Mouse (Mus musculus) embryonic stem cell, embryonic (primary cell): ENCODE measurements at regions not wholly inside any gene's neighbourhood (a gene's known extent, or its start where the extent isn't known, plus 50 kb on each side); places are given as distances from the start of the nearest gene placed in this dataset.

ENCODE experiments used
- CTCF ChIA-PET, 4 experiments: fragments of 300-600 bp in 2 of 4; fragments of 350-600 bp in 2 of 4; sonication (Branson Sonifier 250); formaldehyde crosslinking; loops; one replicate each; lab custom pipeline; 2022; ENCODE audit warnings: inconsistent platforms in 2 of 4; lab: Charles Lee
- POLR2A ChIA-PET, 4 experiments: fragments of 300-600 bp in 2 of 4; fragments of 350-600 bp in 2 of 4; sonication (Branson Sonifier 250); formaldehyde crosslinking; loops; one replicate each; lab custom pipeline; 2022; ENCODE audit warnings: antibody characterized with exemption in 4 of 4, inconsistent platforms in 1 of 4; lab: Charles Lee

GRCm38 (mm10) chr4:131657922-131658321 lies 180.2 kb downstream of the Ptpru start:
- ChIA-PET POLR2A (no interaction called here), CTCF (interaction anchor here in 2 of 4 experiments (0.5 to 1.4 kb wide), 3 partner anchors 36 to 779 kb away, joined by 3 to 5 read pairs (median 3); no protein-coding TSS in a partner anchor)

- POLR2A ChIA-PET: no interaction called here
- CTCF ChIA-PET: interaction anchor here in 1 of 4 experiments (1.1 kb wide), 1 partner anchor 33 kb away, joined by 4 read pairs; no protein-coding TSS in a partner anchor
These were observed 177.2 kb downstream of the Ptpru start for GRCm38 (mm10) chr4:131660931-131661330.

GRCm38 (mm10) chr4:131671784-131672515 lies 166.1 kb downstream of the Ptpru start:
- POLR2A ChIA-PET: interaction anchor here in 1 of 4 experiments (0.9 kb wide), 1 partner anchor 7 kb away, joined by 4 read pairs; no protein-coding TSS in a partner anchor

GRCm38 (mm10) chr4:131677966-131678365 lies 160.1 kb downstream of the Ptpru start:
- CTCF ChIA-PET: interaction anchor here (0.6 to 2.0 kb wide), 4 partner anchors 16 to 718 kb away, joined by 3 to 11 read pairs (median 6); no protein-coding TSS in a partner anchor
- POLR2A ChIA-PET: interaction anchor here in 2 of 4 experiments (0.6 to 2.0 kb wide), 5 partner anchors 8 to 196 kb away, joined by 3 to 7 read pairs (median 4); partner anchors contain the start of gene Srsf4 (in 1 of the 2)

More at GRCm38 (mm10) chr4:131671784-131672515, 166.1 kb downstream of the Ptpru start:
- CTCF ChIA-PET: interaction anchor here in 1 of 4 experiments (1.0 kb wide), 1 partner anchor 22 kb away, joined by 3 read pairs; no protein-coding TSS in a partner anchor

- ChIA-PET POLR2A (no interaction called here), CTCF (no interaction called here)
These were observed 154.9 kb downstream of the Ptpru start for GRCm38 (mm10) chr4:131683176-131683575.

- ChIA-PET CTCF (interaction anchor here in 3 of 4 experiments (0.5 to 1.9 kb wide), 4 partner anchors 9 to 418 kb away, joined by 3 to 7 read pairs (median 4); no protein-coding TSS in a partner anchor), POLR2A (no interaction called here)
These were observed 152.5 kb downstream of the Ptpru start for GRCm38 (mm10) chr4:131685544-131685943.

GRCm38 (mm10) chr4:131694232-131694631 lies 143.9 kb downstream of the Ptpru start:
- CTCF ChIA-PET: interaction anchor here (0.5 to 1.9 kb wide), 53 partner anchors 8 to 734 kb away, joined by 3 to 11 read pairs (median 3); partner anchors contain the start of gene Ptpru (in 2 of the 4)
- POLR2A ChIA-PET: interaction anchor here in 3 of 4 experiments (0.6 to 1.4 kb wide), 4 partner anchors 16 to 144 kb away, joined by 3 to 5 read pairs (median 4); partner anchors contain the start of gene Ptpru (in 1 of the 3)

DNA sequence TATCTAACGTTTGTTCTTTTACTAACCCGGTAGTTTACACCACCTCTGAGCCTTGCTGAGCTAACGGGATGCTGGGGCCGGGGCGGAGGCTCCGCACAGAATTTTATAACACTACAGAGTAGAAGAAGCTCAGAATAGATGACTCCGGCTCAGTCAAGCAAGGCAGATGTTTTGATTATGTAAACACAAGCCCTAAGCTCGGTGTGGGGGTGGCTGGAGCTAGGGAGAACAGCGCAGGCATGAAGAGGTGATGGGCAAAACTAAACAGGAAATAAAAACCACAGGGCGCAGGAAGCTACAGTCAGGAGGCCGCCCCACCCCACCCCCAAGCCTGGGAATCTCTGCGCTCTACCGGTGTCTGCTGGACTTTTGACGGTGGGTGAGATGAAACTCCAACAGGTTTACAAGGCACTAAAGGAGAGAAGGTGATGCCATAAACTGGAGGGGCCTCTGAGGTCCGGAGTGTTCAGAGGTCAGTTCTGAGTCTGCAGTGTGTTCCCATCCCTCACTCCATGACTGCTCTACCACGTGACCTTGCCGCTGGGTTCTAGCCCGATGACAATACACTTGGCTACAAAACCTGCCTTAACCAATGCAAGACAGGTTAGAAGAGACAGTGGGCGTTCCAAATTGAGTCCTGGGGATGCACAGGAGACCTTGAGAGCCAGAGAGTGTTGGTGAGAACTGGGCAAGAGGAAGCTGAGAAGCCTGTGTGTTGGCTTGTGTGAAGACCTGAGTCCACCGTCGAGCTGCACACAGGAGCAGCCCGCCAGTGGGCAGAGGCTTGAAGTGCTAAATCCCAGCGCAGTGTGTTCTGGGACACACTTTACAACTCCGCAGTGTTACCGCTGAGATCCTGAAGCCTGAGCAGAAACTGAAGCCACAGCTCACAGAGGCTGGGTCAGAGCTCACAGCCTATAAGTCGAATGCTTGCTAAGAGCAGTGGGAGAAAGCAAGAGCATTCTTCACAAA lies 141.9 kb downstream of the Ptpru start:
- POLR2A ChIA-PET: interaction anchor here in 2 of 4 experiments (0.6 to 1.2 kb wide), 2 partner anchors 118 to 138 kb away, joined by 3 to 4 read pairs; no protein-coding TSS in a partner anchor
- CTCF ChIA-PET: interaction anchor here in 2 of 4 experiments (0.6 to 1.0 kb wide), 4 partner anchors 12 to 859 kb away, joined by 3 to 5 read pairs (median 3); no protein-coding TSS in a partner anchor
